Mouse (Mus musculus): ENCODE measurements around the gene Plekhh2. TPM values are rescaled to one million over a fixed set of nuclear protein-coding genes. Genes with fewer than 3 reads are reported as not detected.

The Plekhh2 gene
- total and polyA plus RNA-seq, 2 experiments: 0.46 to 0.65 TPM

GRCm38 (mm10) chr17:84644292-84645050 lies 132.8 kb downstream of the Plekhh2 start:
- Histone ChIP-seq H3K4me1 (ENCODE audit: control insufficient read depth, insufficient read depth, low read length) (peaks cover 7% of the 10 kb centered on the region; the same call in 1 of the 2 replicates), H3K27ac (replicated peaks; ENCODE audit: insufficient read depth, low read depth, low read length) (no peak overlapping the region), H3K9ac (ENCODE audit: low read depth, low read length) (no peak overlapping the region), H3K4me3 (ENCODE audit: insufficient read depth, low read depth, low read length) (no peak overlapping the region), H3K79me2 (ENCODE audit: control insufficient read depth, insufficient read depth, low read length) (no peaks in the 10 kb centered on the region), H3K36me3 (ENCODE audit: control insufficient read depth, insufficient read depth, low read length) (no peaks in the 10 kb centered on the region), H3K27me3 (ENCODE audit: control insufficient read depth, insufficient read depth, low read length) (no peaks in the 10 kb centered on the region)
- TF ChIP-seq CTCF (IDR thresholded peaks at IDR 0.05; ENCODE audit: low read depth, low read length) (no peak), POLR2A (IDR thresholded peaks at IDR 0.05; ENCODE audit: extremely low read depth, insufficient read depth, low read length) (no peak)
- DNase-seq (ENCODE audit: extremely low read depth, low read depth, low spot score): no peak
- 89% methylated on average over 16 of the region's 16 CpGs for WGBS

DNA sequence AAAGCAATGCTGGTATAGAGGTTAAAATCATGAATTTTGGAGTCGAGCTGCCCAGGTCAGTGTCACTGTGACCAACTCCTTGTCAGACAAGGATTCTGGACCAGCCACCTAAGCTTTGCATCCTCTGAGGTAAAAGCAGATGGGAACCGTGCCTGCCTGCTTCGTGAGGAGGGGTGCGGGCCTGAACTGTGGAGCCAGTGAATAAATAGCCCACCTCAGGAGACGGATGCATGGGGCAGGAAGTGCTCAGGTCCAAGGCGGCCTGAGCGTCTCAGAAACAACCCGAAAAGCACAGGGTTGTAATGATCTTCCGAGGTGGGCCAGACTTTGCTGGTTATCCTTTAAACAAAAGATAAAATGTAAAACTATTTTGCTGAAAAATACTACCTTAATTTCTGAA lies 133.4 kb downstream of the Plekhh2 start:
- Histone ChIP-seq H3K79me2 (ENCODE audit: control insufficient read depth, insufficient read depth, low read length) (no peaks in the 10 kb centered on the region), H3K4me1 (ENCODE audit: control insufficient read depth, insufficient read depth, low read length) (peaks cover 9% of the 10 kb centered on the region; the same call in 1 of the 2 replicates), H3K27me3 (ENCODE audit: control insufficient read depth, insufficient read depth, low read length) (no peaks in the 10 kb centered on the region), H3K4me3 (ENCODE audit: insufficient read depth, low read depth, low read length) (no peak overlapping the region), H3K9ac (ENCODE audit: low read depth, low read length) (no peak overlapping the region), H3K36me3 (ENCODE audit: control insufficient read depth, insufficient read depth, low read length) (no peaks in the 10 kb centered on the region), H3K27ac (replicated peaks; ENCODE audit: insufficient read depth, low read depth, low read length) (no peak overlapping the region)
- no peak for DNase-seq (ENCODE audit: extremely low read depth, low read depth, low spot score)
- WGBS: 74% methylated on average over 9 of the region's 9 CpGs
- TF ChIP-seq POLR2A (IDR thresholded peaks at IDR 0.05; ENCODE audit: extremely low read depth, insufficient read depth, low read length): no peak
- no peak for TF ChIP-seq CTCF (IDR thresholded peaks at IDR 0.05; ENCODE audit: low read depth, low read length)

DNA sequence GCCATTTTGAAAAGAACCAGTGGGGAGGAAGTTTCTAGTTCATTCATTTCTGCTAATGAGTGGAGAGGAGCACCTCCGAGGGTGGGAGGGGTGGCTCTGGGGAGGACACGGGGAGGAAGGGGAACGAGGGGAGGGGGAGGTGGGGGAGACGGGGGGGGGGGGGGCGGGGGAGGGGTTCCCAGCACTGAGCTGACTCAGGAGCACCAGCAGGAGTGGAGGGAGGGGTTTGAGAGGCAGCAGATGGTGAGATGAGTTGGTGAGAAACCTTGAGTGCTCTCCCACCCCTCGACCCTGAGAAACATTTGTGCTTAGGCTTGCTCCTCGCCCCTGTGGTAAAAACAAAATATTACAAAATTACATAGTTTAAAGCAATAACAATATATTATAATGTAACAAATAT lies 134.2 kb downstream of the Plekhh2 start:
- no peaks in the 10 kb centered on the region for H3K79me2 ChIP-seq (ENCODE audit: control insufficient read depth, insufficient read depth, low read length)
- TF ChIP-seq POLR2A (IDR thresholded peaks at IDR 0.05; ENCODE audit: extremely low read depth, insufficient read depth, low read length): no peak
- no peak for TF ChIP-seq CTCF (IDR thresholded peaks at IDR 0.05; ENCODE audit: low read depth, low read length)
- H3K4me1 ChIP-seq (ENCODE audit: control insufficient read depth, insufficient read depth, low read length): peaks cover 11% of the 10 kb centered on the region; the same call in 1 of the 2 replicates
- no peak overlapping the region for H3K27ac ChIP-seq (replicated peaks; ENCODE audit: insufficient read depth, low read depth, low read length)
- H3K27me3 ChIP-seq (ENCODE audit: control insufficient read depth, insufficient read depth, low read length): no peaks in the 10 kb centered on the region
- no peak for DNase-seq (ENCODE audit: extremely low read depth, low read depth, low spot score)
- no peaks in the 10 kb centered on the region for H3K36me3 ChIP-seq (ENCODE audit: control insufficient read depth, insufficient read depth, low read length)
- H3K9ac ChIP-seq (ENCODE audit: low read depth, low read length): no peak overlapping the region
- 41% methylated on average over 5 of the region's 7 CpGs for WGBS
- H3K4me3 ChIP-seq (ENCODE audit: insufficient read depth, low read depth, low read length): no peak overlapping the region

GRCm38 (mm10) chr17:84646477-84646876 lies 134.8 kb downstream of the Plekhh2 start:
- Histone ChIP-seq H3K9ac (ENCODE audit: low read depth, low read length) (no peak overlapping the region), H3K36me3 (ENCODE audit: control insufficient read depth, insufficient read depth, low read length) (no peaks in the 10 kb centered on the region), H3K4me1 (ENCODE audit: control insufficient read depth, insufficient read depth, low read length) (peaks cover 11% of the 10 kb centered on the region; the same call in 1 of the 2 replicates), H3K79me2 (ENCODE audit: control insufficient read depth, insufficient read depth, low read length) (no peaks in the 10 kb centered on the region), H3K27me3 (ENCODE audit: control insufficient read depth, insufficient read depth, low read length) (no peaks in the 10 kb centered on the region), H3K27ac (replicated peaks; ENCODE audit: insufficient read depth, low read depth, low read length) (no peak overlapping the region), H3K4me3 (ENCODE audit: insufficient read depth, low read depth, low read length) (no peak overlapping the region)
- TF ChIP-seq POLR2A (IDR thresholded peaks at IDR 0.05; ENCODE audit: extremely low read depth, insufficient read depth, low read length) (no peak), CTCF (IDR thresholded peaks at IDR 0.05; ENCODE audit: low read depth, low read length) (no peak)
- WGBS: 18% methylated on average over 2 of the region's 2 CpGs
- DNase-seq (ENCODE audit: extremely low read depth, low read depth, low spot score): no peak

DNA sequence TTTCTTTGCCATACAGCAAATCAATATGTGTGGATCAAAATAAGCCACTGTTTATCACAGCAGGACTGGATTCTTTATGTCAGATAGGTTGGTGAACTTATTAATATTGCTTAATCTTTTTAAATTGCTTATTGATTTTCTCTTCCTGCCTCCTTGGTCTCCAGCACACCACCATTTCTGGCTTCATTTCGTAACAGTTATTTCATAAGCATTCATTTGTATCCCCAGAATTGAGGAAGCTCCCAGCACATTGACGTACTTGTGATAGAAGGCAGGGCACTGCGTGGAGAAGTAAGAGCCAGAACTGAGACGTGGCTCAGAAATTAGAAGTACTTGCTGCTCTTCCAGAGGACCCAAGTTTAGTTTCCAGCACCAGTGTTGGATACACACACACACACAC lies 135.9 kb downstream of the Plekhh2 start:
- H3K27me3 ChIP-seq (ENCODE audit: control insufficient read depth, insufficient read depth, low read length): no peaks in the 10 kb centered on the region
- TF ChIP-seq POLR2A (IDR thresholded peaks at IDR 0.05; ENCODE audit: extremely low read depth, insufficient read depth, low read length) (no peak), CTCF (IDR thresholded peaks at IDR 0.05; ENCODE audit: low read depth, low read length) (no peak)
- H3K27ac ChIP-seq (replicated peaks; ENCODE audit: insufficient read depth, low read depth, low read length): no peak overlapping the region
- H3K79me2 ChIP-seq (ENCODE audit: control insufficient read depth, insufficient read depth, low read length): no peaks in the 10 kb centered on the region
- H3K4me3 ChIP-seq (ENCODE audit: insufficient read depth, low read depth, low read length): no peak overlapping the region
- H3K4me1 ChIP-seq (ENCODE audit: control insufficient read depth, insufficient read depth, low read length): peaks cover 11% of the 10 kb centered on the region; the same call in 1 of the 2 replicates
- 20% methylated on average over 4 of the region's 4 CpGs for WGBS
- H3K9ac ChIP-seq (ENCODE audit: low read depth, low read length): no peak overlapping the region
- DNase-seq (ENCODE audit: extremely low read depth, low read depth, low spot score): peak; percentile 94
- no peaks in the 10 kb centered on the region for H3K36me3 ChIP-seq (ENCODE audit: control insufficient read depth, insufficient read depth, low read length)

All from liver, adult 2 months (tissue).